Mouse (Mus musculus) liver, postnatal 0 days (tissue): ENCODE measurements at regions not wholly inside any gene's neighbourhood (a gene's known extent, or its start where the extent isn't known, plus 50 kb on each side); places are given as distances from the start of the nearest gene placed in this dataset.
"Not testable (repeated sequence)": the region's sequence is repeated elsewhere in the genome, so short reads cannot be mapped to it uniquely, and the experiment has no call there.

Source experiments
- ATAC-seq: fragments of 200-750 bp; cut with Nextera tagmentation; 2 replicates; pipeline ENCODE4 v1.8.0; 2017; ENCODE audit warnings: mild to moderate bottlenecking, moderate library complexity
- DNase-seq: peaks from one replicate; pipeline ENCODE4 v3.0.0-alpha.2; 2016
- H3K27ac ChIP-seq: fragments of 300-500 bp; sonication (generic); 2 replicates; pipeline ENCODE4 v1.5.1; 2014; ENCODE audit warnings: antibody characterized with exemption, moderate library complexity, mild to moderate bottlenecking, low read depth
- H3K27me3 ChIP-seq: fragments of 300-500 bp; sonication (generic); 2 replicates; pipeline ENCODE4 v1.6.1; 2014; ENCODE audit warnings: low read length, control low read depth, mixed read lengths; ENCODE audit not compliant: insufficient read depth
- H3K36me3 ChIP-seq: fragments of 300-500 bp; sonication (generic); replicated peaks from 2 replicates; pipeline ENCODE4 v1.6.1; 2014; ENCODE audit warnings: mild to moderate bottlenecking, control low read depth, low read length, moderate library complexity, mixed read lengths; ENCODE audit not compliant: insufficient read depth
- H3K4me1 ChIP-seq: fragments of 300-500 bp; sonication (generic); 2 replicates; pipeline ENCODE4 v1.6.1; 2014; ENCODE audit warnings: antibody characterized with exemption, mild to moderate bottlenecking, control low read depth; ENCODE audit not compliant: insufficient read depth
- H3K4me2 ChIP-seq: fragments of 300-500 bp; sonication (generic); 2 replicates; pipeline ENCODE4 v1.6.1; 2014; ENCODE audit warnings: low read depth, mild to moderate bottlenecking, low read length, moderate library complexity, mixed read lengths
- H3K4me3 ChIP-seq: fragments of 300-500 bp; sonication (generic); 2 replicates; pipeline ENCODE4 v1.5.1; 2014; ENCODE audit warnings: low read depth, low read length
- H3K9ac ChIP-seq: fragments of 300-500 bp; sonication (generic); replicated peaks from 2 replicates; pipeline ENCODE4 v1.6.1; 2014; ENCODE audit warnings: mild to moderate bottlenecking, moderate library complexity
- H3K9me3 ChIP-seq: fragments of 300-500 bp; sonication (generic); 2 replicates; pipeline ENCODE4 v1.6.1; 2016; ENCODE audit warnings: mild to moderate bottlenecking, control low read depth, low read length, mixed read lengths
- CTCF ChIP-seq: sonication (generic); IDR thresholded peaks from 2 replicates; pipeline ENCODE4 v1.5.1; 2016; ENCODE audit warnings: antibody characterized with exemption, low read depth
- EP300 ChIP-seq: IDR thresholded peaks from 2 replicates; pipeline ENCODE4 v1.6.1; 2016; ENCODE audit warnings: antibody characterized with exemption, low read depth, mild to moderate bottlenecking
- WGBS: fragments of 180-500 bp; shearing (Covaris S2); extraction: QIAGEN DNeasy Blood & Tissue Kit; methylation state at CpG from one replicate; pipeline ENCODE4 v1.1.7; 2014; ENCODE audit not compliant: insufficient replicate concordance; 5-methylcytosine and 5-hydroxymethylcytosine counted together

GRCm38 (mm10) chr3:6093931-6094330 is 343.3 kb downstream of the Gm8797 start:
- Histone ChIP-seq H3K4me2 (no peak overlapping the region), H3K36me3 (no peaks in the 10 kb centered on the region), H3K27ac (no peak overlapping the region), H3K9me3 (no peaks in the 10 kb centered on the region), H3K4me3 (no peak overlapping the region), H3K4me1 (no peaks in the 10 kb centered on the region), H3K27me3 (no peaks in the 10 kb centered on the region), H3K9ac (no peak overlapping the region)
- TF ChIP-seq EP300 (no peak), CTCF (no peak)
- DNase-seq: no peak
- ATAC-seq: no peak
- WGBS: 66% methylated on average over 2 of the region's 2 CpGs

DNA sequence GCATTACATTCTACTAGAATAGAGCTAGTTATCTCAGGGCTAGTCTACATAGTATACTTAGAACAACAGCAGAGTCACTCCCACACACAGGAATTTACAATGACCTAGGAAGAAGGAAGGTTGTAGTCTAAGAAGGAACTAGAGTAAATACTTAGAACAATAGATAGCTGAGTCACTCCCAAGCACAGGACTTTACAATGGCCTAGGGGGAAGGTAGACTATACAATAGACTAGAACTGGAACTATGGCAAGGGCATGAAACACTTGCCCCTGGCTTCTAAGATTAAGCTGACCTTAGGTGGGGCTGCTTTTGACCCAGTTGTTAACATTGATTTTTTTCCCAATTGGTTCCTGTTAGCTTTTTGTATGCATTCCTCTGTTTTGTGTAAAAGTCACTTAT is 343.8 kb downstream of the Gm8797 start:
- H3K4me2 ChIP-seq, ATAC-seq, H3K9me3 ChIP-seq, H3K4me1 ChIP-seq, H3K4me3 ChIP-seq, H3K9ac ChIP-seq, H3K27me3 ChIP-seq, DNase-seq, H3K36me3 ChIP-seq, H3K27ac ChIP-seq: not testable (repeated sequence)

- 65% methylated on average over 4 of the region's 4 CpGs for WGBS
- no peak overlapping the region for H3K9ac ChIP-seq
These were observed 350.3 kb downstream of the Gm8797 start for GRCm38 (mm10) chr3:6100863-6101262.

GRCm38 (mm10) chr3:6102866-6103265 is 352.3 kb downstream of the Gm8797 start:
- DNase-seq: no peak
- no peaks in the 10 kb centered on the region for H3K4me1 ChIP-seq
- 77% methylated on average over 1 of the region's 1 CpGs for WGBS
- no peak for TF ChIP-seq EP300
- TF ChIP-seq CTCF: no peak
- no peak overlapping the region for H3K27ac ChIP-seq
- no peaks in the 10 kb centered on the region for H3K9me3 ChIP-seq
- no peak overlapping the region for H3K4me2 ChIP-seq
- no peak overlapping the region for H3K9ac ChIP-seq
- no peak overlapping the region for H3K4me3 ChIP-seq
- H3K27me3 ChIP-seq: no peaks in the 10 kb centered on the region
- no peak for ATAC-seq
- no peaks in the 10 kb centered on the region for H3K36me3 ChIP-seq

More at GRCm38 (mm10) chr3:6100863-6101262, 350.3 kb downstream of the Gm8797 start:
- H3K36me3 ChIP-seq: no peaks in the 10 kb centered on the region
- H3K4me2 ChIP-seq: no peak overlapping the region
- no peak overlapping the region for H3K27ac ChIP-seq
- H3K27me3 ChIP-seq: no peaks in the 10 kb centered on the region
- ATAC-seq: no peak
- no peaks in the 10 kb centered on the region for H3K9me3 ChIP-seq
- no peak overlapping the region for H3K4me3 ChIP-seq
- TF ChIP-seq CTCF: no peak
- no peak for TF ChIP-seq EP300
- no peaks in the 10 kb centered on the region for H3K4me1 ChIP-seq
- DNase-seq: no peak

DNA sequence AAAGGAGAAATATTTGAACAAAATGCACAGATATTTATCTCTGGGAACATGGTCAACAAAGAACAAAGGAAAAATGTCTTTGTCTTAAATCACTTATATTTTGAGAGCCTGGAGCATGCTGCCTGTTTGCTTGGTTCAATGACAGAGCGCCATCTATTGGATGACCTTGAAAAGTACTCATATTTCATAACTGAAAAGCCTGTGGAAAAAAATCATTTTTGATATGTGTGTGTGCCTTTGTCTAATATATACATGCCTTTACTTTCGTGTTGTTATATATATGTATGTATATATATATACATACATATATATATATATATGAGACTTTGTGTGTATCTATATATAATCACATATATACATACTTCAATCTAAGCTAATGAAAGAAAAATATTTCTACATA is 356.1 kb downstream of the Gm8797 start:
- Histone ChIP-seq H3K36me3 (no peaks in the 10 kb centered on the region), H3K27me3 (no peaks in the 10 kb centered on the region), H3K9ac (no peak overlapping the region), H3K9me3 (no peaks in the 10 kb centered on the region), H3K27ac (no peak overlapping the region), H3K4me2 (no peak overlapping the region), H3K4me3 (no peak overlapping the region), H3K4me1 (no peaks in the 10 kb centered on the region)
- TF ChIP-seq EP300 (no peak), CTCF (peak; percentile 47)
- ATAC-seq (no peak), DNase-seq (no peak)
- 7% methylated on average over 2 of the region's 2 CpGs for WGBS

GRCm38 (mm10) chr3:6107377-6108155 is 357.0 kb downstream of the Gm8797 start:
- ATAC-seq (no peak), DNase-seq (no peak)
- 81% methylated on average over 8 of the region's 8 CpGs for WGBS
- Histone ChIP-seq H3K4me1 (no peaks in the 10 kb centered on the region), H3K27me3 (no peaks in the 10 kb centered on the region), H3K9me3 (no peaks in the 10 kb centered on the region), H3K27ac (no peak overlapping the region), H3K9ac (no peak overlapping the region), H3K4me3 (no peak overlapping the region), H3K36me3 (no peaks in the 10 kb centered on the region), H3K4me2 (no peak overlapping the region)
- TF ChIP-seq EP300 (no peak), CTCF (no peak)

- TF ChIP-seq CTCF: no peak
- no peak for TF ChIP-seq EP300
- Histone ChIP-seq H3K9ac (no peak overlapping the region), H3K27me3 (no peaks in the 10 kb centered on the region), H3K36me3 (no peaks in the 10 kb centered on the region), H3K4me3 (no peak overlapping the region), H3K27ac (no peak overlapping the region), H3K9me3 (no peaks in the 10 kb centered on the region), H3K4me2 (no peak overlapping the region), H3K4me1 (no peaks in the 10 kb centered on the region)
- DNase-seq: no peak
- no peak for ATAC-seq
- 59% methylated on average over 1 of the region's 1 CpGs for whole genome bisulfite sequencing
These were observed 368.1 kb downstream of the Gm8797 start for GRCm38 (mm10) chr3:6118721-6119120.

DNA sequence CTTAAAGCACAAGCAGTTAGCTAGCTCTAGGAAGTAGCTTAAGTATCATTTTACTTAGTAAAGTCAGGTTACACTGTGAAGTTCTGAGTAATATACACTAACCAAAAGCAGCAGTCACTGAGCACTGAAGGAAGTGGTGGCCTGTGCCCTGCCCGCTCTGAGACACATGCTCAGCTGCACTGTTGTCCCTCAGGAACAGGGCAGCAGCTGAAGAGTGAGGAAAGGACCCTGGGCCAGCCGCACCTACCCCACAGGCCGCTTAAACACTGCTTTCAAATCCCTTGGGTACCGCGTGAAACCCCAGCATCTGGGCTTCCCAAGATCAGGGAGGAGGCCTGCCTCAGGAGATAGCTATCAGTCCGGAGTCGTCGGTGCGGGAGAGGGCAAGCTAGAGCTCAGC is 385.1 kb downstream of the Gm8797 start:
- ATAC-seq, H3K27ac ChIP-seq, DNase-seq, H3K27me3 ChIP-seq, H3K36me3 ChIP-seq, H3K9me3 ChIP-seq, H3K9ac ChIP-seq, H3K4me2 ChIP-seq, H3K4me3 ChIP-seq, H3K4me1 ChIP-seq: not testable (repeated sequence)
- 61% methylated on average over 9 of the region's 9 CpGs for WGBS
